Mouse (Mus musculus) heart, adult 2 months (tissue): Measurements from ENCODE around the gene Cnih4.

Experiments used
- CTCF ChIP-seq: fragments of 200-600 bp; IDR thresholded peaks from 2 replicates; pipeline ENCODE4 v1.8.1; 2022; ENCODE audit warnings: antibody characterized with exemption, mild to moderate bottlenecking, moderate library complexity
- EP300 ChIP-seq: fragments of 200-500 bp; IDR thresholded peaks from 2 replicates; pipeline ENCODE4 v1.6.1; 2011; ENCODE audit warnings: low read depth, low read length, control low read depth; ENCODE audit not compliant: insufficient read depth
- POLR2A ChIP-seq: fragments of 200-500 bp; IDR thresholded peaks from 2 replicates; pipeline ENCODE4 v1.6.1; 2011; ENCODE audit warnings: mild to moderate bottlenecking, low read depth, low read length, control low read depth; ENCODE audit not compliant: insufficient read depth

DNA sequence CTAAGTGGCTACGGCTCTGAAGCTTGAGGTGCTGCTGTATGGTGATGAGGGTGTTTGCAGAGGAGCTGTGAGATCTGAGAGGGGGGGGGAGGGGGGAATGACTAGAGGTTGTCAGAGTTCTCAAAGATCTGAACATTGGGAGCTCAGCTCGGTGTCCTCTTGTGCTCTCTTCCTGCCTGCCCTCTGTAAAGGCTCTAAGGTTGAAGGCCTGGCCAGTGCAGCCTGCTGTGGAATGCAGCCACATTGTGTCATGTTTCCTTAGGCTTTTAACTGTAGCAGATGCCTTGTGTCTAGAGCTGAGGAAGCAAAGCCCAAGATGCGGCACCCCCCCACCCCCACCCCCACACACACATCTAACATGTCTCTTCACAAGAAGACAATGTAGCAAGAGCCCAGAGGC, 23.9 kb downstream of the Cnih4 start:
- TF ChIP-seq CTCF = no peak
- no peak for TF ChIP-seq EP300
- no peak for TF ChIP-seq POLR2A
